Mouse (Mus musculus): ENCODE data around the gene Fkbp2. TPM values are rescaled to one million over a fixed set of nuclear protein-coding genes. Genes with fewer than 3 reads are reported as not detected.

Fkbp2 gene
- total RNA-seq, 2 experiments from 2014 or later = 65.3 to 65.5 TPM

GRCm38 (mm10) chr19:6975537-6976521 lies 4.5 kb downstream of the Fkbp2 start, which contains the start of gene Plcb3:
Gene Plcb3 (minus strand): TSS chr19:6976470.
- DNase-seq (ENCODE audit: extremely low spot score in 1 of 2, low spot score in 2 of 2) = peak; percentile 81 to 87
- intact Hi-C loops (cut with DNase I) = loop anchor here (5.0 kb wide), 1 partner anchor 34 kb away; the partner anchor contains the start of genes Bad and Gpr137

GRCm38 (mm10) chr19:6974211-6975205 lies 5.8 kb downstream of the Fkbp2 start, which contains the start of gene Ppp1r14b:
Gene Ppp1r14b (plus strand): TSS chr19:6974968.
- intact Hi-C loops (cut with DNase I) = loop anchor here (5.0 kb wide), 1 partner anchor 32 kb away; the partner anchor contains the start of genes Bad and Gpr137

GRCm38 (mm10) chr19:6973581-6974190 lies 6.6 kb downstream of the Fkbp2 start:
- intact Hi-C loops (cut with DNase I) = no loop called here
- DNase-seq (ENCODE audit: extremely low spot score in 1 of 2, low spot score in 2 of 2) = no peak

More at GRCm38 (mm10) chr19:6974211-6975205, 5.8 kb downstream of the Fkbp2 start, which contains the start of gene Ppp1r14b:
- peak; percentile 62 to 93 for DNase-seq (ENCODE audit: extremely low spot score in 1 of 2, low spot score in 2 of 2)

GRCm38 (mm10) chr19:6972247-6972917 lies 7.9 kb downstream of the Fkbp2 start:
- intact Hi-C loops (cut with DNase I) = no loop called here
- DNase-seq (ENCODE audit: extremely low spot score in 1 of 2, low spot score in 2 of 2) = no peak

- no peak for DNase-seq (ENCODE audit: extremely low spot score in 1 of 2, low spot score in 2 of 2)
- intact Hi-C loops (cut with DNase I) = no loop called here
These were observed 8.7 kb downstream of the Fkbp2 start for GRCm38 (mm10) chr19:6971644-6972043.

- no peak for DNase-seq (ENCODE audit: extremely low spot score in 1 of 2, low spot score in 2 of 2)
- intact Hi-C loops (cut with DNase I) = no loop called here
These were observed 9.7 kb downstream of the Fkbp2 start for GRCm38 (mm10) chr19:6970460-6971085.

- intact Hi-C loops (cut with DNase I) = no loop called here
These were observed 10.5 kb downstream of the Fkbp2 start for GRCm38 (mm10) chr19:6969665-6970381.

GRCm38 (mm10) chr19:6969291-6969664 lies 11.0 kb downstream of the Fkbp2 start:
- intact Hi-C loops (cut with DNase I) = no loop called here
- DNase-seq (ENCODE audit: extremely low spot score in 1 of 2, low spot score in 2 of 2) = no peak

More at GRCm38 (mm10) chr19:6969665-6970381, 10.5 kb downstream of the Fkbp2 start:
- DNase-seq (ENCODE audit: extremely low spot score in 1 of 2, low spot score in 2 of 2) = peak in 1 of 2 experiments; percentile 82

DNA sequence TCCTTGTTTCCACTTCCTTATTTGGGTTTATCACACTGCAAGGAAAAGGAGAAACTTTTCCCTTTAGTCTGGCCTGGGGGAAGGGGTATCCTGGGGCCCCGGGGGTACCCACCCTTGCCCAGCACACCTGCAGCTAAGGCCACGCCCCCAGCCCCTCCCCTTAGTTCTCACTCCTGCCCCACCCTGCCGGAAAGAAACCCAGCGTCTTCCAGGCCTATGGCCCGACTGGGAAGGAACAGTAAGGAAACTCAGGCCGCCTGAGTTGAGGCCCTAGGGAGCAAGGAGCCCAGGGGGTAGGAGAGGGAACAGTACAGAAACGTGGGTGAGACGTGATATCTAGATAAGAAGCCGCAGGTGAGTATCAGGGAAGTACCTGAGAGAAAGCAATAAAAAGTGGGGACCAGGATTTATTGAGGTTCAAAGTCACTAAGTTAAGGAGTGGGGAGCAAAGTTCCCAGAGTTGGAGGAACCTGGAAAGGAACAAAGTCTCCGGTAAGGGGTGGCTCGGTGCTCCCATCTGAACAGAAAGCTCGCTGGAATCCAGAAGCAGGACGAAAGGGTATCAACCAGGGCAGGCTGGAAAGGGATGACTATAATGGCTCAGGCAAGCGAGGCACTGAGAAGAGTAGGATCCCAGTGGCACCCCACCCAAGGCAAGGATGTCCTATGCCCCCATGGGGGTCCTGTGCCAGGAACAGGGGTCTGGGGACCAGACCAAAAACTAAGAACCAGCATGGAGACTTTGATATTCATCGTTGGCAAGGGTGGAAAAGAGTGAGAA lies 11.6 kb downstream of the Fkbp2 start:
- intact Hi-C loops (cut with DNase I) = no loop called here
- DNase-seq (ENCODE audit: extremely low spot score in 1 of 2, low spot score in 2 of 2) = no peak

- intact Hi-C loops (cut with DNase I) = no loop called here
- DNase-seq (ENCODE audit: extremely low spot score in 1 of 2, low spot score in 2 of 2) = no peak
These were observed 23.8 kb downstream of the Fkbp2 start for GRCm38 (mm10) chr19:6956461-6956860.

DNA sequence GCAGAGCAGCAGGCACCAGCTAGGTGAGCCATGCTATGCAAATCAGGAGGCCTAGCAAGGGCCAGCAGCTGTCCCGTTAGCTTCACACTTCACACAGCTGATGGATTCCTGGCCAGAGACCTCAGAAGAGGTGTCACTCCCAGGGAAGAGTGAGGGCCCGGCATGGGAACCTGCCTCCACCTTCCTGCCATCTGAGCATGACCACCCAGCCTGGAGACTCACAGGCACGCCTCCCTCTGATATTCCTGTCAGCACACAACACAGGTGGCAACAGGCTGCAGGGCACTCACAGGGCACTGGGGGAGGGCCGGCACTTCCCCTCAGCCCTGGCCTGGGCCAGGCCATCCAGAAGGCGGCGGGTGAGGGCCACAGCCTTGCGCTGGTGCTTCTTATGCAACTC lies 24.9 kb downstream of the Fkbp2 start:
- no peak for DNase-seq (ENCODE audit: extremely low spot score in 1 of 2, low spot score in 2 of 2)
- intact Hi-C loops (cut with DNase I) = no loop called here

- intact Hi-C loops (cut with DNase I) = no loop called here
- peak in 1 of 2 experiments; percentile 68 for DNase-seq (ENCODE audit: extremely low spot score in 1 of 2, low spot score in 2 of 2)
These were observed 26.3 kb downstream of the Fkbp2 start for GRCm38 (mm10) chr19:6954046-6954445.

GRCm38 (mm10) chr19:6952712-6953037 lies 27.6 kb downstream of the Fkbp2 start:
- intact Hi-C loops (cut with DNase I) = no loop called here
- DNase-seq (ENCODE audit: extremely low spot score in 1 of 2, low spot score in 2 of 2) = peak in 1 of 2 experiments; percentile 72

GRCm38 (mm10) chr19:6951994-6952711 lies 28.1 kb downstream of the Fkbp2 start:
- intact Hi-C loops (cut with DNase I) = no loop called here
- peak; percentile 71 to 88 for DNase-seq (ENCODE audit: extremely low spot score in 1 of 2, low spot score in 2 of 2)

DNA sequence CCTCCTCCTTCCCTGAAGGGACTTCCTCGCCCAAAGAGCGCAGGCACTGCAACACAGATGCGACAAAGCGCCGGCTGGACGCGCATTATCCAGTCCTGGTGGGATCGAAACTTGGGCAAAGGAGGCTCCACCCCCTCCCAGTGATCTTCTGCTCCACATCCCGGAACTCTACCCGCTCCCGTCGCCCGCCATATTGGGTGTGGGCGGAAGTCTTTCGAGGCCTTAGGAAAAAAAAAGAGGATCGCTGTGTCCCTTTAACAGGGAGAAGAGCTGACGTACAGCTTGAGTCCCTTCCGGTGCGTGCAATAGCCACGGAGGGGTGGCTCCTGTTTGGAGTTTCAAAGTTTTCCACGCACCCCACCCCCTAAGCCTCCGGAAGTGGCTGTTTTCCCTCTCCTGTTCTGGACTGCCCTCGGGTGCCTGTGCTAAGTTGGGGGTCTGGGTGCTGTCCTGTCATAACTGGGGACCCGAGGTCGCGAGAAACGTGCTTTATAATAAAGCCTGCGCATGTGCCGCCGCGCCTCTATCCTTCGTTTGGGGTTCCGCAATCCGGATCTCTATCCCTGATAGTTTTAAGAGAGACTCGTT lies 28.8 kb downstream of the Fkbp2 start:
- peak; percentile 93 to 95 for DNase-seq (ENCODE audit: extremely low spot score in 1 of 2, low spot score in 2 of 2)
- intact Hi-C loops (cut with DNase I) = no loop called here
